Mouse (Mus musculus): ENCODE results near the gene Aars2.
A peak's percentile ranks its signal among the peaks of the same experiment; 100 is the strongest.

- TF ChIP-seq CTCF (IDR thresholded peaks at IDR 0.05; ENCODE audit: borderline replicate concordance, insufficient read depth, low read length) (peak; percentile 83), POLR2A (IDR thresholded peaks at IDR 0.05; ENCODE audit: low read depth, low read length) (no peak)
These were observed 45.3 kb downstream of the Aars2 start for GRCm38 (mm10) chr17:45551816-45552451.

Measured in embryonic fibroblast, embryonic 13.5 days (primary cell).